Mouse (Mus musculus): ENCODE measurements around the gene Prickle1. TPM values are rescaled to one million over a fixed set of nuclear protein-coding genes. Genes with fewer than 3 reads are reported as not detected.

Gene Prickle1
- total and polyA plus RNA-seq, 2 experiments from 2014 or later, result 15.1 to 15.6 TPM

- H3K36me3 ChIP-seq (ENCODE audit: insufficient read depth), result no peaks in the 10 kb centered on the region
- peak overlapping the region; percentile 67 for H3K4me3 ChIP-seq (ENCODE audit: low read depth, low read length)
- H3K27me3 ChIP-seq (ENCODE audit: insufficient read depth, low read length), result peaks cover 12% of the 10 kb centered on the region; the same call in 1 of the 2 replicates
- peak overlapping the region; percentile 58 for H3K9ac ChIP-seq
- TF ChIP-seq CTCF (IDR thresholded peaks at IDR 0.05; ENCODE audit: low read depth), result no peak
- 8% methylated on average over 17 of the region's 17 CpGs for WGBS
- peak; percentile 47 for DNase-seq
- H3K4me1 ChIP-seq (ENCODE audit: insufficient read depth), result peaks cover 8% of the 10 kb centered on the region; the same call in 1 of the 2 replicates
- no peaks in the 10 kb centered on the region for H3K9me3 ChIP-seq (ENCODE audit: low read length)
- peak overlapping the region; percentile 98 for H3K4me2 ChIP-seq (ENCODE audit: low read depth)
- peak; percentile 19; the same call in 1 of the 2 replicates for ATAC-seq
- H3K27ac ChIP-seq (ENCODE audit: low read depth, low read length), result peak overlapping the region; percentile 47
These were observed 75.6 kb downstream of the Prickle1 start for GRCm38 (mm10) chr15:93519836-93520826.

DNA sequence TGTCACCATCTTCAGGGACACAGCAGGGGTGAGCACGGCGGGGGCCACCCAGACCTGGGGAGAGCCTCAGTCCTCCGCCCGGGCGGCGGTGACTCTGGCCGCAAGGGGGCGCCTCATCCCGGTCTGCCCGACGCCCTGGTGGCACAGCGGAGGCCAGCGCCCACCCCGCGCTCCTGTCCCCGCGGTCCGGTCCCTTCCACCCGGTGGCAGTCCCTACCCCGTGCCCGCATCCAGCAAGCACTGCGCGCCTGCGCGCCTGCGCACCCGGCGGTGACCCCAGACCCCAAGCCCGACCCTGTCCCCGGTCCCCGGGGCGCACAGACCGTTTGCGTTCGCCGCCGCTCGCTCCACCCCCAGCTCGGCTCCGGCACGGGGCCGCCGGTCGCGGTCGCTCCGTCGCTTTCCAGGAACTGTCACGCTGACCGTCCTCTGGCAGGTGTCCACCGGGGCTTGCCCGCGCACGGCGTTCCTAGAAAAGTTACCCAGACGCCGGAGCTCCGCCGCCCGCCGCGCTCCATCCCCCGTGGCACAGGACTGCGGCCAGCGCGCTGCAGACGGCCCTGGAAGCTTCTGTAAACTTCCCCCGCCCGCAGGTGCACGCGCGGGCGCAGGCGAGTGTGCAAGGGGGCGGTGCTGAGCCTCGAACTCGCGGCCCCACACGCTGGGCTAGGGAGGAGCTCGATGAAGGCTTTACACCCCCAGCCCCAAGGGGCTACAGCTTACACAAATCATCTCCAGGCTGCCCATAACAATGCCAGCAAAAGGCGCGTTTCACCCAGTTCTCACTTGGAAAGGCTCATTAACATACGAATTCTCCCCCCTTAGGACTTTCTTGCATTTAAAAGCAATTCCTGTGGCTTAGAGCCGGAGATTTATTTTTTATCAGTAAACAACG, 76.5 kb downstream of the Prickle1 start:
- H3K4me2 ChIP-seq (ENCODE audit: low read depth), result peak overlapping the region; percentile 98
- H3K9ac ChIP-seq, result peak overlapping the region; percentile 58
- H3K4me3 ChIP-seq (ENCODE audit: low read depth, low read length), result peak overlapping the region; percentile 67
- ATAC-seq (peak; percentile 91), DNase-seq (peak; percentile 72)
- TF ChIP-seq CTCF (IDR thresholded peaks at IDR 0.05; ENCODE audit: low read depth), result peak; percentile 84
- H3K4me1 ChIP-seq (ENCODE audit: insufficient read depth), result peaks cover 8% of the 10 kb centered on the region; the same call in 1 of the 2 replicates
- peaks cover 12% of the 10 kb centered on the region; the same call in 1 of the 2 replicates for H3K27me3 ChIP-seq (ENCODE audit: insufficient read depth, low read length)
- no peaks in the 10 kb centered on the region for H3K36me3 ChIP-seq (ENCODE audit: insufficient read depth)
- H3K27ac ChIP-seq (ENCODE audit: low read depth, low read length), result peak overlapping the region; percentile 47
- WGBS, result 1% methylated on average over 85 of the region's 85 CpGs
- H3K9me3 ChIP-seq (ENCODE audit: low read length), result no peaks in the 10 kb centered on the region

DNA sequence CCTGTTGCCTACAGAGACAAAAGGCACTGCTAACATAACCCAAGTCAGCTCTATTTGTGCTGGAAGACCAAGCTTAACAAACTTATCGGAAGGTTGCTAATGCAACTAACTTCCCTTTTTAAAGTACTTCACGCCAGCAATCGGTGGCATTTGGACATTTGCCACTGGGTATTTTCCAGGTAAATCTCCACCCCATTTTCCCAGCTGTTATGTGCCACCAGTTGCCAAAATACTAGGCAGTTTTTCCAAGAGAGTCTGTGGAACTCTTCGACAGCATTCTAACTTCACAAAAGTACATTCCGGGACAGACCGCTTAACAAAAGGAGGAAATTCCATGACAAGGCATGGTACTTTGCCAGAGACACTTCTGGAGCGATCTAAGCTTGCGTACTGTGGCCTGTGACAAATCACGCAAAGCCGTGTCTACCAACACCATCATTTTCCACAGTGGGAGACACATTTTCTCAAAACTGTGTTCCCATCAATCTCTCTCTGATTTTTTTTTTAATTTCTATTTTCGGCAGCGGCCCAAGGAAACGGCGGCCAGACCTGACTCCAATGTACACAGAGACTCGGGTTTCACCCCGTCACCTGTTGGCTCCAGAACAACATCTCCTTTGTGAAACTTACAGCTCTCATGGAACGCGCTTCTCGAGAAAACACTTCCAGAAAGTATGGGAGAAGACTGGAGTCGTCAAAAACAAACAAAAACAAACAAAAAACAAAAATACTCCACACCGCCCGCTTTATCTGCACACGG, 77.4 kb downstream of the Prickle1 start:
- peak overlapping the region; percentile 58 for H3K9ac ChIP-seq
- peaks cover 8% of the 10 kb centered on the region; the same call in 1 of the 2 replicates for H3K4me1 ChIP-seq (ENCODE audit: insufficient read depth)
- H3K27ac ChIP-seq (ENCODE audit: low read depth, low read length), result 0 out of 2 replicates have a peak overlapping the region, but pooled peaks have one; percentile 15
- no peaks in the 10 kb centered on the region for H3K36me3 ChIP-seq (ENCODE audit: insufficient read depth)
- TF ChIP-seq CTCF (IDR thresholded peaks at IDR 0.05; ENCODE audit: low read depth), result no peak
- ATAC-seq (no peak), DNase-seq (no peak)
- H3K4me3 ChIP-seq (ENCODE audit: low read depth, low read length), result peak overlapping the region; percentile 67
- peaks cover 12% of the 10 kb centered on the region; the same call in 1 of the 2 replicates for H3K27me3 ChIP-seq (ENCODE audit: insufficient read depth, low read length)
- H3K9me3 ChIP-seq (ENCODE audit: low read length), result no peaks in the 10 kb centered on the region
- 4% methylated on average over 23 of the region's 23 CpGs for WGBS
- peak overlapping the region; percentile 98 for H3K4me2 ChIP-seq (ENCODE audit: low read depth)

- H3K4me1 ChIP-seq (ENCODE audit: insufficient read depth), result peaks cover 8% of the 10 kb centered on the region; the same call in 1 of the 2 replicates
- ATAC-seq (no peak), DNase-seq (no peak)
- H3K27ac ChIP-seq (ENCODE audit: low read depth, low read length), result no peak overlapping the region
- H3K9me3 ChIP-seq (ENCODE audit: low read length), result no peaks in the 10 kb centered on the region
- no peak overlapping the region for H3K4me2 ChIP-seq (ENCODE audit: low read depth)
- WGBS, result 76% methylated on average over 11 of the region's 11 CpGs
- H3K4me3 ChIP-seq (ENCODE audit: low read depth, low read length), result no peak overlapping the region
- no peak for TF ChIP-seq CTCF (IDR thresholded peaks at IDR 0.05; ENCODE audit: low read depth)
- H3K9ac ChIP-seq, result no peak overlapping the region
- H3K36me3 ChIP-seq (ENCODE audit: insufficient read depth), result no peaks in the 10 kb centered on the region
- peaks cover 12% of the 10 kb centered on the region; the same call in 1 of the 2 replicates for H3K27me3 ChIP-seq (ENCODE audit: insufficient read depth, low read length)
These were observed 78.6 kb downstream of the Prickle1 start for GRCm38 (mm10) chr15:93517022-93517565.

DNA sequence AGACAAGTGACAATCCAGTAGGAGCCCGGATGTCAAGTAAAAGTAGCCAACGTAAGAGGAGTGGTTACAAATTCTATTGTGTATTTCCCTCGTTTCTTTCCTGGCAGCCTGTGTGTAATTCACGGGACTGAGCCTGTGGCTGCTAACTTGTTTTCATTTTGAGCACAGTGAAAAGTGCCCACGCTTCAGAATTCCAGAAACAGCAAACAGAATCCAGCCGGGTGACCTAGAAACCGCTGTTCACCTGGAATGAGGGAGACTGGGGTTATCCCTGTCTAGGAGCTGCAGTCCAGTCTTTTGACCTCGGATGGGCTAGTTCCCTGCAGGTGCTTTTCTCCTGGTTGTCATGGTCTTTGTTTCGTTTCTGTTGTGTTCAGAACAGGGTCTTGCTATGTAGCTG, 80.4 kb downstream of the Prickle1 start:
- no peak for TF ChIP-seq CTCF (IDR thresholded peaks at IDR 0.05; ENCODE audit: low read depth)
- no peak overlapping the region for H3K9ac ChIP-seq
- no peak overlapping the region for H3K27ac ChIP-seq (ENCODE audit: low read depth, low read length)
- DNase-seq (no peak), ATAC-seq (no peak)
- H3K4me3 ChIP-seq (ENCODE audit: low read depth, low read length), result no peak overlapping the region
- H3K36me3 ChIP-seq (ENCODE audit: insufficient read depth), result no peaks in the 10 kb centered on the region
- no peak overlapping the region for H3K4me2 ChIP-seq (ENCODE audit: low read depth)
- no peaks in the 10 kb centered on the region for H3K9me3 ChIP-seq (ENCODE audit: low read length)
- H3K27me3 ChIP-seq (ENCODE audit: insufficient read depth, low read length), result peaks cover 12% of the 10 kb centered on the region; the same call in 1 of the 2 replicates
- peaks cover 8% of the 10 kb centered on the region; the same call in 1 of the 2 replicates for H3K4me1 ChIP-seq (ENCODE audit: insufficient read depth)
- WGBS, result 60% methylated on average over 9 of the region's 9 CpGs

Data from forebrain, postnatal 0 days (tissue).